Mouse (Mus musculus) CH12.LX (cell line): Measurements from ENCODE around the gene Papola.

Experiments
- CTCF ChIP-seq, 2 experiments: IDR thresholded peaks in 1 of 2; conservative IDR thresholded peaks in 1 of 2; 2 replicates each; pipeline ENCODE4 v1.5.1; 2011 to 2012; ENCODE audit warnings: low read depth in 2 of 2, low read length in 2 of 2, improper control_type of control experiment in 1 of 2, inconsistent platforms in 1 of 2, mild to moderate bottlenecking in 1 of 2, moderate library complexity in 1 of 2
- ELF1 ChIP-seq: IDR thresholded peaks from 2 replicates; pipeline ENCODE4 v1.6.1; 2014; ENCODE audit warnings: low read depth, mild to moderate bottlenecking, inconsistent platforms, low read length, improper control_type of control experiment
- MAFK ChIP-seq: IDR thresholded peaks from 2 replicates; pipeline ENCODE4 v1.6.1; 2011; ENCODE audit warnings: low read length, improper control_type of control experiment; ENCODE audit not compliant: insufficient replicate concordance
- MAX ChIP-seq: IDR thresholded peaks from 2 replicates; pipeline ENCODE4 v1.6.1; 2011; ENCODE audit warnings: low read length, improper control_type of control experiment
- POLR2A ChIP-seq: IDR thresholded peaks from 2 replicates; pipeline ENCODE4 v1.6.1; 2011; ENCODE audit warnings: low read depth, mild to moderate bottlenecking, improper control_type of control experiment, low read length
- RCOR1 ChIP-seq: conservative IDR thresholded peaks from 2 replicates; pipeline ENCODE4 v1.6.1; 2012; ENCODE audit warnings: low read depth, mild to moderate bottlenecking, inconsistent platforms, low read length, improper control_type of control experiment
- TCF12 ChIP-seq: IDR thresholded peaks from 2 replicates; pipeline ENCODE4 v1.6.1; 2014; ENCODE audit warnings: low read depth, mild to moderate bottlenecking, inconsistent platforms, low read length, improper control_type of control experiment

GRCm38 (mm10) chr12:105774871-105775270 lies 9.6 kb upstream of the Papola start:
- no peak for TF ChIP-seq RCOR1
- no peak for TF ChIP-seq ELF1
- TF ChIP-seq TCF12, result no peak
- TF ChIP-seq MAX, result no peak
- no peak for TF ChIP-seq POLR2A
- TF ChIP-seq MAFK, result no peak
- no peak for TF ChIP-seq CTCF (conservative IDR thresholded peaks at IDR 0.05 in 1 of 2, IDR thresholded peaks at IDR 0.05 in 1 of 2; ENCODE audit: low read depth in 2 of 2, low read length in 2 of 2)
